Mouse (Mus musculus) fat pad, adult 2 months (tissue): ENCODE measurements around the gene Opn3.
A peak's percentile ranks its signal among the peaks of the same experiment; 100 is the strongest.

Experiments
- DNase-seq: peaks from one replicate; pipeline ENCODE4 v3.0.0-alpha.2; 2011; ENCODE audit warnings: low read depth, low spot score; ENCODE audit errors: extremely low read depth

Opn3 gene

GRCm38 (mm10) chr1:175692246-175692996 is at the start of gene Opn3, which contains the start of gene Chml:
TSS of gene Opn3 (minus strand) at chr1:175692776.
TSS of gene Chml (minus strand) at chr1:175692901.
- peak; percentile 93 for DNase-seq

- no peak for DNase-seq
Measured at GRCm38 (mm10) chr1:175725771-175726170, 33.2 kb upstream of the Opn3 start.

GRCm38 (mm10) chr1:175716832-175717231 is 24.3 kb upstream of the Opn3 start:
- no peak for DNase-seq

- DNase-seq, result no peak
Measured at GRCm38 (mm10) chr1:175712338-175712909, 19.8 kb upstream of the Opn3 start.

GRCm38 (mm10) chr1:175708013-175708412 is 15.4 kb upstream of the Opn3 start:
- DNase-seq, result no peak

- no peak for DNase-seq
Measured at GRCm38 (mm10) chr1:175707599-175707998, 15.0 kb upstream of the Opn3 start.

- DNase-seq, result no peak
Measured at GRCm38 (mm10) chr1:175701145-175701544, 8.6 kb upstream of the Opn3 start.

GRCm38 (mm10) chr1:175699796-175700195 is 7.2 kb upstream of the Opn3 start:
- no peak for DNase-seq

GRCm38 (mm10) chr1:175699375-175699774 is 6.8 kb upstream of the Opn3 start:
- DNase-seq, result no peak

GRCm38 (mm10) chr1:175698293-175698692 is 5.7 kb upstream of the Opn3 start, which contains the start of gene Wdr64:
TSS of gene Wdr64 (plus strand) at chr1:175698593.
- no peak for DNase-seq

GRCm38 (mm10) chr1:175693429-175693960 is 919 bp upstream of the Opn3 start:
- no peak for DNase-seq

- no peak for DNase-seq
Measured at GRCm38 (mm10) chr1:175692997-175693361, 403 bp upstream of the Opn3 start.

- DNase-seq, result no peak
Measured at GRCm38 (mm10) chr1:175691686-175692245, 810 bp downstream of the Opn3 start.

- DNase-seq, result no peak
Measured at GRCm38 (mm10) chr1:175680995-175681394, 11.6 kb downstream of the Opn3 start.

- DNase-seq, result no peak
Measured at GRCm38 (mm10) chr1:175677459-175677858, 15.1 kb downstream of the Opn3 start.

- DNase-seq, result no peak
Measured at GRCm38 (mm10) chr1:175675116-175675515, 17.5 kb downstream of the Opn3 start.

GRCm38 (mm10) chr1:175673563-175674325 is 18.8 kb downstream of the Opn3 start:
- no peak for DNase-seq

- DNase-seq, result no peak
Measured at GRCm38 (mm10) chr1:175671626-175672025, 20.9 kb downstream of the Opn3 start.

GRCm38 (mm10) chr1:175670042-175670441 is 22.5 kb downstream of the Opn3 start:
- no peak for DNase-seq

GRCm38 (mm10) chr1:175669456-175669855 is 23.1 kb downstream of the Opn3 start:
- no peak for DNase-seq
